In the genomic region with DNA sequence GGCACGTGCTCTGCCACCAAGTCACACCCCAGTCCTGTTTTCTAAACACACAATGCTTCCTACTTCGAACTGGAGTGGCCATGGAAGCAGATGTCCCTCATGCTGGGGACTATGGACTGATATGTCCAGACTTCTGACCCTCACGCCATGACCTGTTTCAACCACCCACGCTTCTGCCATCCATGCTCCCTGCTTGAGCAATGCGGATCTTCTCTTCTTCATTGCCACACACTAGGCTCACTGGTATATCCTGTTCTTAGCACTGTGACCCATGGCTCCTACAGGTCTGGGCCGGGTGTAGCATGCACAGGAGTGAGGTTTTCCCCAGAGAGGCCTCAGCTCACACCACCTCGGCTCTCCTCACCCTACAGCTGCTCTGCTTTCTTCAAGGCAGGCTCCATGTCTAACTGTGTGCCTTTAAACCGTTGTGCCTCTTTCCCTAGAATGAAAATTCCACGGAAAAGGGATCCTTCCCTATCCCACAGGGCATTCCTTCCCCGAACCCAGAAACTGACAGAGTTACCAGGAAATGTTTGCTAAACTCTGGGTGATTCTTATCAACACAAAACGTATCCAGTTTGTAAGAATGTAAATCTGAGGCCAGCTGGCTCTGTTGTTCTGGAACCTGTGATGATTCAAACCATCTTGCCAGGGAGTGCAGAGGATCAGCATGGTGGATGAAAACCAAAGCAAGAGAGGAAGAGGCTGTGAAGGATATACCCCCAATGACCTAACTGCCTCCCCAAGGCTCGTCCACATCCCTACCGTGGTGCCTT, we compare ENCODE assay signal across 21 mouse cellular contexts. TPM values are rescaled to one million over a fixed set of nuclear protein-coding genes. Genes with fewer than 3 reads are reported as not detected.
"Had no signal": no experiment of that assay in that cellular context is flagged by ENCODE, and none has a peak within 500 bp of the region (broad histone marks: within the 10 kb centered on the region; RNA-seq: fewer than 3 reads in every experiment).

No protein-coding gene starts in this region.

- H3K9ac ChIP-seq: liver, embryonic 14.5 days; lung, embryonic 14.5 days; midbrain, embryonic 12.5 days; midbrain, embryonic 15.5 days; neural tube, embryonic 12.5 days; neural tube, embryonic 15.5 days had no signal

- H3K4me2 ChIP-seq: lung, embryonic 14.5 days; midbrain, embryonic 12.5 days; midbrain, embryonic 15.5 days; neural tube, embryonic 12.5 days; neural tube, embryonic 15.5 days had no signal

- H3K36me3 ChIP-seq: midbrain, embryonic 12.5 days; midbrain, embryonic 15.5 days; neural tube, embryonic 12.5 days had no signal

- H3K27ac ChIP-seq: kidney, postnatal 0 days; layer of hippocampus, adult 2 months; liver, embryonic 14.5 days; macrophage; midbrain, embryonic 12.5 days; midbrain, embryonic 15.5 days; neural tube, embryonic 12.5 days; neural tube, embryonic 15.5 days had no signal

- H3K9me3 ChIP-seq: midbrain, embryonic 12.5 days; midbrain, embryonic 15.5 days; neural tube, embryonic 12.5 days; neural tube, embryonic 15.5 days had no signal

- ATAC-seq: lung, postnatal 0 days; midbrain, embryonic 15.5 days had no signal

- DNase-seq: kidney, adult 2 months; kidney, postnatal 25 days; layer of hippocampus, adult 9-11 months; lung, embryonic 14.5 days; retina, postnatal 1 day; right cerebral cortex, postnatal 25 days; spleen, adult 18-20 months; thymus, adult 2 months; thymus, postnatal 14 days; thymus, postnatal 4 days had no signal

- H3K27me3 ChIP-seq: midbrain, embryonic 12.5 days; midbrain, embryonic 15.5 days; neural tube, embryonic 12.5 days; neural tube, embryonic 15.5 days had no signal

- H3K4me3 ChIP-seq: layer of hippocampus, adult 2 months; midbrain, embryonic 12.5 days; midbrain, embryonic 15.5 days; neural tube, embryonic 12.5 days; neural tube, embryonic 15.5 days had no signal

- H3K4me1 ChIP-seq: neural tube, embryonic 12.5 days had no signal

RNA-seq across cellular contexts. Expression of gene Hsd17b2, which starts 34.2 kb away (rescaled TPM):
- total RNA-seq: megakaryocyte, adult 5-6 weeks had no signal
- polyA plus RNA-seq: limb, embryonic 11.5 days; macrophage; midbrain, embryonic 12.5 days; midbrain, embryonic 15.5 days; neural tube, embryonic 12.5 days had no signal
